Mouse (Mus musculus): ENCODE data around the gene Smoc1.

Smoc1 gene

DNA sequence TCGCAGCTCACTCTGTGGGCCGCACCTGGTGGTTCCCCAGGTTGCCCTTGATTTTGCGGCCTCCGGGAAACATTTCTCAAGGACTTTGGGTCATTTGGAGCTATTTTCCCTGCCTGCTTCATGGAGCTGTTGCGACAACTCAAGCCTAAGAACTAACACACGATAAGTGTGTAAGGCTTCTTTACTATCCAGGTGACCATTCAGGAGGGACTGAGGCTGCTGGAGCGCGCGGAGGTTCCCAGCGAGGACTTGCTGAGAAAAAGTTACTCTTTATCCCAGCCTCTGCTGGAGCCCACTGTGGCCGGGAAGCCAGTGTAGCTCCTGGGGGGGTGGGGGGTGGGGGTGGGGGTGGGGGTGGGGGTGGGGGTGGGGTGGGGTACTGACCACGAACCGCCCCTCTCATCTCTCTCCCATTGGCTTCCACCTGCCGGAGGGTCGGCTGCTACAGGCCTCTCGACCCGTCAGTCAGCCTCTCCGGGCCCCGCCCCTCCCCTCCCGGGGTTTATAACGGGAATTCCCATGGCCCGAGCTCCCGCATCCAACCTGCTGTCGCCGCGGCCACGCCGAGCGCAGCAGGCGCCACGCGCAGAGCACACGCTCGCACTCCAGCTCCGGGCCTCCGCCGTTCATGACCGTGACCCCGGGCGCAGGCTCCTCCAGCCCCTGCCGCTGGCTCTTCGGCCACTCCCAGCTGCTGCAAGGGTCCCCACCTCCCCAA lies at the start of gene Smoc1:
Gene Smoc1 (plus strand): TSS at position 532 of the 718 bp plus-strand sequence.
- peak; percentile 53 to 61 for DNase-seq (ENCODE audit: low spot score in 2 of 2)

DNA sequence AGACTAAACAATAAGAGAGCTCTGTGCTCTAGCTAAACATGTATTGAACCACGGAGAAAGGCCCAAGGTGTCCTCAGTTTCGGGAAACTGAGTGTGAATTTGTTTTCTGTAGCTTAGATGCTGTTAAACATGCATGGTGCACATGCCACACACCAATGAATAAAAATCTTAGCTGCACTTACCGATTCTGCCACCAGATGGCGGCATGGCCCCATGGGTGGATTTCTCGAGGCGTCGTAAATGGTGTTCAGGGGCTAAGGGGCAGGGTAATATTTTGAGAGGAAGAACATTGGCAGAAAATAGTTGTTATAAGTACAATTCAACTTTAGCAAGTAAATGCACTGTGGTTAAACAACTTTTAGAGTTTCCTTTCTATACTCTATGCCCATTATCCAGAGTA lies 44.3 kb upstream of the Smoc1 start:
- peak; percentile 73 to 84 for DNase-seq (ENCODE audit: low spot score in 2 of 2)

GRCm38 (mm10) chr12:80983695-80984094 lies 42.9 kb upstream of the Smoc1 start:
- DNase-seq (ENCODE audit: low spot score in 2 of 2) = no peak

GRCm38 (mm10) chr12:80986628-80987027 lies 40.0 kb upstream of the Smoc1 start:
- no peak for DNase-seq (ENCODE audit: low spot score in 2 of 2)

GRCm38 (mm10) chr12:80988286-80988685 lies 38.3 kb upstream of the Smoc1 start:
- DNase-seq (ENCODE audit: low spot score in 2 of 2) = no peak

DNA sequence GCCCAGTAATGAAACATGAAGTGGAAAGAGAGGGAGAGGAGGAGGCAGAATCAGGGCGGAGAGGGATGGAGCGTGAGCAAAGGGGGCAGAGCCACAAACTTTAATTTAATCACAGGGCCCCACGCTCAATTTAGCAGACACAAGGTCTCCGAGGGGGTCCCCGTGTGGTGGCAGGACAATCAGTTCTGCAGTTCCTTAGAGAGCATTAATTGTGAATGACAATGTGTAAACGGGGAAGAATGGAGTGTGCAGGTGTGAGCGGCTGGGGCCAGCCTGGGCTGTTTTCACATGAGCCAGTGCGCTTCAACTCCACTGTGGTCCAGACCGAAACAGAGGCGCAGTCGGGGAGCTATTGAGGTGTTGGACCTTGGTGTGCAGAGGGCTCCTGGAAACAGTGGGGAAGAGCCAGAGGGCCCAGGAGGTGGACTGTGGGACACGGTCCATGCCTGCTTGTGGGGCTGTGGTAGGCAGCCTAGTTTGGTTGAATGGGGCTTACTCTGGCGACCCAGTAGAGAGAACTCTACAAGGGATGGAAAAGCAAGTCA lies 35.6 kb upstream of the Smoc1 start:
- DNase-seq (ENCODE audit: low spot score in 2 of 2) = no peak

DNA sequence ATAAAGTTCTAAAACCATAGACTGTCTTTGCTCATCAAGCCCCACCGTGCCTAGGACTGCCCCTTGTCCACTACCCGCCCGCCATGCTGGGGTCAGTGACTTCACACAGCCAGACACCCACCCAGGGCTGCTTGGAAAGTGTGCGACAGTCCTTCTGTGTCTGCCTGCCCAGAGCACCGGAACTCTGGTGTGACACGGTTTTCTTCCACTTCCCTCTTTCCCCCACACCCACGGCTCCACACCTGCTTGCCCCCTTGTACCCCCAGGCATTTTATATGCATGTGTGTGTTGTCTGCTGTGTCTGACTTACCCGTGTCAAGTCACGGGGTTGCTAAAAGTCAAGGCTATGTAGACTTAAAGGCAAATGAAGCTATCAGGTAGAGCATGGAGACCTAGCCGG lies 34.8 kb upstream of the Smoc1 start:
- DNase-seq (ENCODE audit: low spot score in 2 of 2) = no peak

- no peak for DNase-seq (ENCODE audit: low spot score in 2 of 2)
These were observed 34.0 kb upstream of the Smoc1 start for GRCm38 (mm10) chr12:80992540-80993122.

DNA sequence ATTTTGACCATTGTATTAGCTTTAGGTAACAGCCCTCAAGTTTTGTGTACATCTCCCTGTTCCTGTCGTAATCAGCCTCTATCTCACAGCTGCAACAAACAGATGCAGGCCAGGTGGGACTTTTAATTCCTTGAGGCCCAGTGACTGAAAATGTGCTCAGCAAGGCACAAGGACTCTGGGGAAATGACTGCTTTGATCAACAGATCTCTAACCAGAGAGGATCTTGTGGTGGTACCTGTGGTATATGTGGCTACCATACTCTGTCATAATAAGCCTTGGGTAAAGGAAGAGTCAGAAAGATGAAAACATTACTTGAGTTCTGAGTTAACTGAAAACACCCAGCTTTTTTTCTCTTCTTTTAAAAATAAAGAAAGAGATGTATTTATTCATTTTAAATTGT lies 32.8 kb upstream of the Smoc1 start:
- DNase-seq (ENCODE audit: low spot score in 2 of 2) = no peak

GRCm38 (mm10) chr12:80995326-80995725 lies 31.3 kb upstream of the Smoc1 start:
- DNase-seq (ENCODE audit: low spot score in 2 of 2) = no peak

DNA sequence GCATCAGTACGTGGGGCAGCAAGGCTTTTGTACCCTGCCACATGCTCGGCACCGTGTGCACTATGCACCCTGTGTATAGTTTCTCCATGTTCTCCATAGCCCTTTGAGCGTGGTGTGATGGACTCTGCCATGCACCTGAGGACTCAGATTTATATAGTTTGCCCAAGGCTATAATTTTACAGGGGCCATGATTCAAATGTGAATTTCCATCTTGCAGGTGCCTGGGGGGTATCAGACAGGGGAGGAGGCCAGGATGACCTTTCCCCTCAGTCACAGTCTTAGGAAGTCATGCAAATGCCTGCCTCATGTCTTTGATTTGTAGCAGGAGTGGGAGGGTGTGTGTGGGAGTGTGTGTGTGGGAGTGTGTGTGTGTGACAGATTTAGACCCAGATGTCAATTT lies 29.0 kb upstream of the Smoc1 start:
- DNase-seq (ENCODE audit: low spot score in 2 of 2) = no peak

DNA sequence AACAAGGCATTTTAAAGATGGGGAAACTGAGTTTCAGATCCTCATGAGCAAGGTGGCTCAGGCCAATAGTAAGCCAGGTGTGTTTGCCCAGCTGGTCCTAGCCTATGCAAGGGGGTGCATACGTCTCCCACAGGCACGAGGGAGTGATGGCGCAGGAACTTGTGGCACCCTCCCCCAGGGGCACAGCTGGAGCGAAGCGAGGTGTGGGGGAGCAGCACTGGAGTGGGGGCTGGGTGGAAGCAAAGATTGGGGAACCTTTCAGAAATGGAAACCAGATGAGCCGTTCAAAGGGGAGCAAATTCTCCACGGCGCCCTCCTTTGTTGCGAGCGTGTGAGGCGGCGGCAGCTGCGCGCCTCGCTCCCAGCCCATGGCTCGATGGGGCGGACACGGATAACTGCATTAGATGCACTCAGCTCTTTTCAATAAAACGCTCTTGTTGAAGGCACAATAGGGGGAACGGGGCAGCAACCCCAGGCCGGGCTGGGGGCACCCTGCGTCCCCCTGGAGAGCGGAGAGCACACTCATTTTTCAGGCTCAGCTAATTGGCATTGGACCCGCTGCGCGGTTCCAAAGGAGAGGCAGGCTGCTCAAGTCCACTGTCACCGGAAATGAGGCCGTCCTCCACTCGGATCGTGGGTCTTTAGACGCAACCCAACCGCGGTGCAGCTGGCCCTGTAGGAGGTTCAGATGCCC lies 27.9 kb upstream of the Smoc1 start:
- no peak for DNase-seq (ENCODE audit: low spot score in 2 of 2)

DNA sequence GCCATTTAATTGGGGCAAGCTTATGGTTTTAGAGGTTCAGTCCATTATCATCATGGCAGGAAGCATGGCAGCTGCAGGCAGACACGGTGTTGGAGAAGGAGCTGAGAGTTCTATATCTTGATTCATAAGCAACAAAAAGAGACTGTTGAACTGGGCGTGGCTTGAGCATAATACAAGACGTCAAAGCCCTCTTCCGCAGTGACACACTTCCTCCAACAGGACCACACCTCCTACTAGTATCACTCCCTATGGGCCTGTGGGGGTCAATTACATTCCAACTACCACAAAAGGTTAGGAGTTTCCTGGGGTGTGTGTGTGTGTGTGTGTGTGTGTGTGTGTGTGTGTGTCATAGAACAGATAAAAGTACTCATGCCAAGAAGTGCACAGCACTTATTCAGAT lies 25.7 kb upstream of the Smoc1 start:
- DNase-seq (ENCODE audit: low spot score in 2 of 2) = no peak

DNA sequence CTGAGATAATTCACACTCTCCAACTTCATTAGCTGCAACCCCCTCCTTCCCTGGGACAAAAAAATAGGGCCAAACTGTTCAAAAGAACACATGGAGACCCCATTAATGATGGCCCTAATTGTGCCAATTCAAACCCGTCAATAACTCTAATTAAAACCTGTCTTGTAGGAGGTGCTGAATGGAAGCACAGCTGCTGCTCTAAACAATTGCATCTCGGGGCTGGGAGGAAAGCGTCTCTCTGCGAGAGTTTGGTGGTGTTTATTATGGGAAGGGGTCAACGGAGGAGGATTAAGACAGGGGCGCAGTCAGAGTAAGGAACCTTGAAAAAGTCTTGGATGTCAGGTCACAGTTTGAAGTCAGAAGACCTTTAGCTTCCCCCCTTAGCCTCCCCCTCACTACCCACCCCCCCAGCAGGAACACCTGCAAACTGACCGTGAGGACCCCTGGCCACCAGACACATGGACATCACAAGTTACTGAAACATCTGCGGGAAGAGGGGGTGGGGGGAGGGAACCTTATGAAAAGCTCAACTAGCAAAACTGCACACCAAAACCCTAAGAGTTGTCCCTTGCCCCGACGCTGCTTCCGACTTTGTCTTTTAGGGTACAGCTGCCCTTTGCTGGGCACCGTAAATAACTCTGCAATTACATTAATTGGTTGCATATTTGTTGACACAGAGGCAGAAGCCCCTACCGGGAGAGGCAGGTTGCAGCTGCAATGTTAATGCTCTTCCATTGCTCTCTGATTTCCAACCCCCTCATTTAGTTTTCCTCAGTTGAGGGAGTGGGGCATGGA lies 23.6 kb upstream of the Smoc1 start:
- no peak for DNase-seq (ENCODE audit: low spot score in 2 of 2)

GRCm38 (mm10) chr12:81009813-81010212 lies 16.8 kb upstream of the Smoc1 start:
- DNase-seq (ENCODE audit: low spot score in 2 of 2) = no peak

- no peak for DNase-seq (ENCODE audit: low spot score in 2 of 2)
These were observed 14.6 kb upstream of the Smoc1 start for GRCm38 (mm10) chr12:81011994-81012393.

DNA sequence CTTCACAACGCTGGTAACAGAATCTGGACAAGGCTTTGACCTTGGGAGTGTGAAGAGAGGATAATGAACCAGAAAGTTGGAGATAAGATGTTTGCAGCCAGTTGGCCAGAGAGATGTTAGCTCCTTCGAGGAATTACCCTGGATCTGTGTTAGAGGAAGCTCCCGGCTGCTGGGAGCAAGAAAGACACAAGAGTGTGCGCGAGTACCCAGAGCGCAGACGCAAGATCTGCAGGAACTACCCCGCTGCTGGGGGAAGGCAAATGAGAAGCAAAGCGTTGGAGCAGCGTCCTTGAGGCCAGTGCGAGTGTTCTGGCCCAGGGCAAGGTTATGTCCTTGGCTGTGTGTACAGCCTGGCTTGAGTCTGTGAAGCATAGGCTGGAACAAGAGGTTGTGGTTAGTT lies 13.1 kb upstream of the Smoc1 start:
- no peak for DNase-seq (ENCODE audit: low spot score in 2 of 2)

DNA sequence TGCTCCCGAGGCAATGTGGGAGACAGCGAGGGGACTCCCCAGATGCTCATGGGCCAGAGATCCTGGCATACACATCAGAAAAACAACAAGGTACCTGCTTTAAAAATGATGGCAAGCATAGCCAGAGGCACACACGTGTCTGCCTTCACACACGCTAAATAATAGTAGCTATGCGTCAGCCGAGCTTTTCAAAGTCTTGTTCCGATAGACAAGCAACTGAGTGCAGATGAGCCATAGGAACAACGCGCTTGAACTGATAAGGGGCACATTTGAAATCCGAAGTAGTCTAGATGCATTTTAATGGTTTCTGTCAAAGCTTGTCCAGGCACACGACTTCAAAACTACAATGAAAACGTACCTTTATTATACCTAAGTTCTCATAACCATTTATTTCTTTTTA lies 9.0 kb upstream of the Smoc1 start:
- no peak for DNase-seq (ENCODE audit: low spot score in 2 of 2)

DNA sequence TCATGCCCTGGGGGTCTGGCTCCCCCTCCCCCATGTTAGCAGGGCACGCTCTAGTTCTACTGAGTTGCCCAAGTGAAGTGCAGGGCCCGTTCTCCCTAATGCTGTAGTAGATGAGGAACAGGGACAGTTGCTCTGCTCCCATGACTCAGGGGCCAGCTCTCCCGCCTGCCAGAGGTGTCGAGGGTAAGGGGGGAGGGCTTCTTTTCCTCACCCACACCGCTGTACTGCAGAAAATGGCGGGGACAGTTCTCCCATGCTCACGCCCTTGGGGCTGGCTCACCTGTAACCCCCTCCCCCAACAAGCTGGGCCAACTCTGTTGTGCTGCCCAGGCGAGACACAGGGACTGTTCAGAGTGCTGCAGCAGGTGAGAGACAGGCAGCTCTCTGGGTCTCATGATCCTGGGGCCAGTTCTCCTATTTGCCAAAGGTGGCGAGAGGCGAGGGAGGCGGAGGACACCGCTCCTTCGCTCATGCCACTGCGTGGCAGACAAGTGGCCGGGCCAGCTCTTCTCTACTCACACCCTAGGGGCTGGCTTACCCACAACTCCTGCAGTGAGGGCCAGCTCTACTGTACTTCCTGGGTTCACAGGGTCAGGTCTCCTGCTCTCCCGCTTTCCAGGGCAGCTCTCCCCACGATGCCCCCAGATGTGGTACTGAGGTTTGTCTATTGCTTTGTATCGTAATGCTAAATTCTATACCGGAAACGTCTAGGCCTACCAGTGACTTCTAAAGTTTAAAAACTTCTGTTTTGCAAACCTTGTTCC lies 7.9 kb upstream of the Smoc1 start:
- DNase-seq (ENCODE audit: low spot score in 2 of 2) = no peak

DNA sequence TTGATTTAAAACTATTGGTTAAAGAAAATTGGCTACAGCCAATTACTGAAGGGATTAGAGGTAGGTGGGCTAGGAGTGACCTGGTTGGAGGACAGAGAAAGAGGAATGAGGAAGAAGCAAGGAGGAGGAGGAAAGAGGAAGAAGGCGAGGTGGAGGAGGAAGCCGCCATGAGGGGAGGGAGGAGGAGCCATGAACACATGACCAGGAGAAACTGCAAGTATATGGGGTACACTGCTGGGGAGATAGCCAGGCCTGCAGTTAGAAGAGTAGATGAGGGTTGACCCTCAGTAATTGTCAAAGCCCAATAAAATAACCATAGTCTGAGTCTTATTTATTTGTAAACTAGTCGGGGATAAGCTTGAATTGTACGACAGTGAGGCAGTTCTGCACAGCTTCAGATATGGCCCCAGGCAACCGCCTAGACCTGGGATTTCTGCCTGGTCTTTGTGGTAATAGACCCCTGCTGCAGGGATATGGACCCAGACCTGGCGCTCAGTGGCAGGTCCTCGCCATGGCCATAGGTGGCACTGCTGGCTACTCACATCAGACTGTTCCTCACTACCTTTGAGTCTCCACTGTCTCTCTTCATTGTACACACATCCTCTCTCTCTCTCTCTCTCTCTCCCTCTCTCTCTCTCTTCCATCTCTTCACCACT lies 7.2 kb upstream of the Smoc1 start:
- no peak for DNase-seq (ENCODE audit: low spot score in 2 of 2)

DNA sequence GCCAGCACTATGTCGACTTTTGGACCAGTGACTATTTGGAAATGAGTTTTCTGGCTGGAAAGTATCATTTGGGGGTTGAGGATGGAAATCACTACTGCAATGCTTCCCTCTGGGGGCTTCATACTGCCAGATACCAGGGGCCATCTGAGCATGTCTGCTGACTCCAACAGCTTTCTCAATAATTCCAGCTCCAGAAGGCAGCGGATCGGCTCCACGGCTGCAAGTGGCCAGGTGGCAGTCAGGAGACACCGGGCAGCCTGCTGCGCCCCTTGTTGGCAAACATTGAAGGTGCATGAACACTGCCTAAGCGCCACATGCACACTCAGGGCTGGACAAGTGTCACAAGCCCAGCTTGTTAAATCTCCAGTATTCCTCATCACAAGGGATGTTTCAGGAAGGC lies 2.2 kb upstream of the Smoc1 start:
- DNase-seq (ENCODE audit: low spot score in 2 of 2) = no peak

Measured in frontal cortex, postnatal 36 days (tissue).